Mouse (Mus musculus) ES-Bruce4 (cell line): ENCODE results near the gene Swap70. TPM values are rescaled to one million over a fixed set of nuclear protein-coding genes. Genes with fewer than 3 reads are reported as not detected.

ENCODE experiments used
- H3K27ac ChIP-seq: 2 replicates; pipeline ENCODE4 v1.5.1; 2012; ENCODE audit warnings: low read length, inconsistent platforms; ENCODE audit not compliant: insufficient read depth
- H3K27me3 ChIP-seq: 2 replicates; pipeline ENCODE4 v1.6.1; 2012; ENCODE audit warnings: mild to moderate bottlenecking, low read length, inconsistent platforms; ENCODE audit not compliant: control insufficient read depth, poor library complexity, insufficient read depth, severe bottlenecking
- H3K36me3 ChIP-seq: 2 replicates; pipeline ENCODE4 v1.6.1; 2012; ENCODE audit warnings: inconsistent platforms, mild to moderate bottlenecking, low read length, moderate library complexity; ENCODE audit not compliant: control insufficient read depth, poor library complexity, insufficient read depth, severe bottlenecking
- H3K4me1 ChIP-seq: one replicate; pipeline ENCODE4 v1.8.1; 2011; ENCODE audit warnings: low read length; ENCODE audit not compliant: control insufficient read depth, insufficient read depth
- H3K4me3 ChIP-seq: 2 replicates; pipeline ENCODE4 v1.5.1; 2011; ENCODE audit warnings: low read depth, mild to moderate bottlenecking, low read length
- H3K9ac ChIP-seq: 2 replicates; pipeline ENCODE4 v1.6.1; 2012; ENCODE audit warnings: low read depth, mild to moderate bottlenecking, inconsistent platforms; ENCODE audit not compliant: poor library complexity, severe bottlenecking
- H3K9me3 ChIP-seq: replicated peaks from 2 replicates; pipeline ENCODE4 v1.6.1; 2012; ENCODE audit warnings: mild to moderate bottlenecking, low read length, inconsistent platforms; ENCODE audit not compliant: control insufficient read depth, poor library complexity, insufficient read depth, severe bottlenecking
- CTCF ChIP-seq: IDR thresholded peaks from one replicate; pipeline ENCODE4 v1.8.1; 2011; ENCODE audit warnings: low read depth, low read length
- EP300 ChIP-seq: IDR thresholded peaks from 2 replicates; pipeline ENCODE4 v1.6.1; 2011; ENCODE audit warnings: low read depth, low read length; ENCODE audit not compliant: insufficient read depth
- POLR2A ChIP-seq: IDR thresholded peaks from one replicate; pipeline ENCODE4 v1.8.1; 2011; ENCODE audit warnings: low read length; ENCODE audit not compliant: insufficient read depth
- polyA plus RNA-seq: library from polyadenylated mRNA; stranded (reverse); fragments of >200 nt; gene quantifications from 2 replicates; pipeline ENCODE4 v1.2.4, GENCODE M21; 2011; ENCODE audit warnings: low read depth; ENCODE audit not compliant: missing spikeins, insufficient read depth, insufficient read length

Swap70 gene
- polyA plus RNA-seq, 1 experiment: 40.1 TPM

DNA sequence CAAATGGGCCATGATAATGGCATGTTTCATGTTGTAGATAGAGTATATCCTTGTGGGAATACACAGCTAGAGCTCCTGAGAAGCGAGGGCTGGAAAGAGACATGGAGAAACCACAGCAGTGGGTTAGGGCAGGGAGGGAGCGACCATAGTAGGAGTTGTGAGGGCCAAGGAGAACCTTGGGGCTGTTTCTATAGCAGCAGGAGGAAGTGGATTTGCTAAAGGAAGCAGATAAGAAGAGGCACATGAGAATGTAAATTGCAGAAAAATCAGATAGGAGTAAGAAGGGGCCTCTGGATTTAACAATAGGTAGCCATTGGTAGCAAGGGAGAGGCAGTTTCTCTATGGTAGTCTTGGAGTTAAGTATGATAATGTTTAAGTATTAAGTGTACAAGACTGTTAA is 35.5 kb downstream of the Swap70 start:
- TF ChIP-seq CTCF (no peak), EP300 (no peak), POLR2A (no peak)
- Histone ChIP-seq H3K4me1 (no peaks in the 10 kb centered on the region), H3K9ac (no peak overlapping the region), H3K27ac (no peak overlapping the region), H3K36me3 (peaks cover 8% of the 10 kb centered on the region; the same call in 1 of the 2 replicates), H3K27me3 (no peaks in the 10 kb centered on the region), H3K9me3 (no peaks in the 10 kb centered on the region), H3K4me3 (no peak overlapping the region)

- H3K36me3 ChIP-seq: peaks cover 3% of the 10 kb centered on the region; the same call in 1 of the 2 replicates
- H3K4me3 ChIP-seq: no peak overlapping the region
- H3K9ac ChIP-seq: no peak overlapping the region
- no peak overlapping the region for H3K27ac ChIP-seq
- TF ChIP-seq EP300 (no peak), POLR2A (no peak), CTCF (no peak)
- no peaks in the 10 kb centered on the region for H3K4me1 ChIP-seq
- H3K27me3 ChIP-seq: no peaks in the 10 kb centered on the region
- no peaks in the 10 kb centered on the region for H3K9me3 ChIP-seq
These were observed 36.9 kb downstream of the Swap70 start for GRCm38 (mm10) chr7:110258196-110258950.

DNA sequence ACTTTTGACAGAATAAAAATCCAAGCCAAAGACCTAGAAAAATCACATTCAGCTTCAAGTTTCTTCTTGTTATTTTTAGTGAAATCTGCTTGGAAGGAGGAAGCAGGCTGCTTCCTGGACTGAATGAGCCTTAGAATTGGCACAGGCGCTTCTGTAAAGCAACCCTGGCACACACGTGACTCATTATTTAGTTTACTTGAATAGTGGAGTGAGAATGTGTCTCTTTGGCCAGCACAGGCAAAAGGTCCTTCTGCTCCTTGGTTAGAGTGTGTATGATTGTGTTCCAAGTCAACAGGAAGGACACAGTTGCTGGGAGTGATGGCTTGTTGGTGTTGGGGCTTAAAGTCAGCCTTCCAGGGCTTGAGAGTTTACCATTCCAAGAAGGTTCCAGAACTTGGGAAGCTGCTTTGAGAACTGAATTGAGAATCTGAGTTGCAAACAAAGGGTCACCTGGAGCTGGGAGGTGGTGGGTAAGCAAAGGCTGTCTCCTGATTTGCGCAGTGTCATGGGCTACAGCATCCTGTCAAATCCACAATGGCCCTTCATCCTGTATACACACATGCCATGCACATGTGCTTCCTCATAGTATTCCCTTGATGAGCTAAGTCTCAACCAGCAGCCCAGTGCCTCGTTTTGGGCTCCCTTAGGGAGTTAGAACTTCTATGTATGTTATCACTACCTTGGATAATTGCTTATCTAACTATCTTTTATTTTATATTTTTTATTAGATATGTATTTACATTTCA is 38.6 kb downstream of the Swap70 start:
- H3K27ac ChIP-seq: no peak overlapping the region
- no peaks in the 10 kb centered on the region for H3K9me3 ChIP-seq
- H3K27me3 ChIP-seq: no peaks in the 10 kb centered on the region
- H3K36me3 ChIP-seq: peaks cover 3% of the 10 kb centered on the region
- no peak for TF ChIP-seq CTCF
- no peak for TF ChIP-seq POLR2A
- no peak for TF ChIP-seq EP300
- H3K9ac ChIP-seq: no peak overlapping the region
- H3K4me1 ChIP-seq: no peaks in the 10 kb centered on the region
- H3K4me3 ChIP-seq: no peak overlapping the region

- no peaks in the 10 kb centered on the region; the same call in 1 of the 2 replicates for H3K36me3 ChIP-seq
- H3K9ac ChIP-seq: no peak overlapping the region
- no peaks in the 10 kb centered on the region for H3K27me3 ChIP-seq
- H3K27ac ChIP-seq: no peak overlapping the region
- no peak overlapping the region for H3K4me3 ChIP-seq
- H3K9me3 ChIP-seq: no peaks in the 10 kb centered on the region
- TF ChIP-seq CTCF (no peak), EP300 (no peak), POLR2A (no peak)
- no peaks in the 10 kb centered on the region for H3K4me1 ChIP-seq
These were observed 40.3 kb downstream of the Swap70 start for GRCm38 (mm10) chr7:110261807-110262206.

GRCm38 (mm10) chr7:110262661-110263060 is 41.1 kb downstream of the Swap70 start:
- no peaks in the 10 kb centered on the region for H3K9me3 ChIP-seq
- H3K27ac ChIP-seq: no peak overlapping the region
- H3K9ac ChIP-seq: no peak overlapping the region
- H3K36me3 ChIP-seq: no peaks in the 10 kb centered on the region; the same call in 1 of the 2 replicates
- no peak overlapping the region for H3K4me3 ChIP-seq
- no peaks in the 10 kb centered on the region for H3K4me1 ChIP-seq
- no peak for TF ChIP-seq EP300
- no peak for TF ChIP-seq POLR2A
- TF ChIP-seq CTCF: no peak
- H3K27me3 ChIP-seq: no peaks in the 10 kb centered on the region

DNA sequence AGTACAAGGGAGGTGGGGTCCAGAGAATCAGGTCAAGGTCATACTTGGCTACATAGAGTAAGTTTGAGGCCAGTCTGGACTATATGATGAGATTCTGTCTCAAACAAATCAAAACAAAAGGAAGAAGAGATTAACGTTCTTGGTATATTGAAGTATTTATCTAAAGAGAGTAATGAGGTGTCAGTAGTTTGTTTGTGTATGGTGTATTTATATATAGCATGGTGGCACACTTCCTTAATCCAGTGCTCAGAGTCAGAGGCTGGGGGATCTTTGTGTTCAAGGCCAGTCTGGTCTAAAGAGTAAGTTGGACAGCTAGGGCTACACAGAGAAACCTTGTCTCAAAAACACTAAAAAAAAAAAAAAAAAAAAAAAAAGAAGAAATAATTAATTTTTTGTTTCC is 42.0 kb downstream of the Swap70 start:
- Histone ChIP-seq H3K27me3 (no peaks in the 10 kb centered on the region), H3K9me3 (no peaks in the 10 kb centered on the region), H3K27ac (no peak overlapping the region), H3K36me3 (no peaks in the 10 kb centered on the region; the same call in 1 of the 2 replicates), H3K4me1 (no peaks in the 10 kb centered on the region), H3K4me3 (no peak overlapping the region), H3K9ac (no peak overlapping the region)
- TF ChIP-seq CTCF (no peak), EP300 (no peak), POLR2A (no peak)
